Mouse (Mus musculus) monocyte, adult 5-6 weeks (primary cell): ENCODE measurements around the gene Osbpl3. TPM values are rescaled to one million over a fixed set of nuclear protein-coding genes. Genes with fewer than 3 reads are reported as not detected.
A peak's percentile ranks its signal among the peaks of the same experiment; 100 is the strongest.

Experiments
- ATAC-seq: fragments of 153-309, 156-312 bp; replicated peaks from 2 replicates; pipeline ENCODE4 v1.8.0; 2017; ENCODE audit warnings: mild to moderate bottlenecking; ENCODE audit not compliant: low TSS enrichment, insufficient number of reproducible peaks, severe bottlenecking, poor library complexity, low FRiP score
- total RNA-seq: library from RNA; stranded (forward); fragments of 200-1000, 200-491, 200-594 nt; gene quantifications from 3 replicates; pipeline ENCODE4 v1.2.3, GENCODE M21; 2017

Osbpl3 gene
- total RNA-seq, 1 experiment from 2014 or later: 65.9 TPM

- no peak for ATAC-seq
Observed at GRCm38 (mm10) chr6:50415431-50415830, 40.6 kb downstream of the Osbpl3 start.

GRCm38 (mm10) chr6:50414547-50414946 is 41.5 kb downstream of the Osbpl3 start:
- no peak for ATAC-seq

DNA sequence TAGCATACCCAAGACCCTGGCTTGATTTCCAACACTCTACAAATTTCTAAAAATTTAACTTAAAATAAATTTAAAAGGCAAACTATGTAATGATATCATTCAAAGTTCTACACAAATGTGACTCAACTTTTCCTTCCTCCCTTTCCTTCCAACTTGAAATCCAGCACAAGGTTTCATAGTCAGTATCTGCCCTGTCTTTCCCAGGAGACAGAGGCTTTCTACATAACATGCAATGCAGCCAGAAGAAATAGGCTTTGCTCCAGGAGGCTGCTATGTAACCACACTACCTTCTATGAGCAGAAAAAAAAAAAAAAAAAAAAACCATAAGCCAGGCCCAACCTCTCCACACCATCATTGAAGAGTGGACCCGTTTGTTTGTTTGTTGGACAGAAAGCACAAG is 42.6 kb downstream of the Osbpl3 start:
- ATAC-seq: no peak

DNA sequence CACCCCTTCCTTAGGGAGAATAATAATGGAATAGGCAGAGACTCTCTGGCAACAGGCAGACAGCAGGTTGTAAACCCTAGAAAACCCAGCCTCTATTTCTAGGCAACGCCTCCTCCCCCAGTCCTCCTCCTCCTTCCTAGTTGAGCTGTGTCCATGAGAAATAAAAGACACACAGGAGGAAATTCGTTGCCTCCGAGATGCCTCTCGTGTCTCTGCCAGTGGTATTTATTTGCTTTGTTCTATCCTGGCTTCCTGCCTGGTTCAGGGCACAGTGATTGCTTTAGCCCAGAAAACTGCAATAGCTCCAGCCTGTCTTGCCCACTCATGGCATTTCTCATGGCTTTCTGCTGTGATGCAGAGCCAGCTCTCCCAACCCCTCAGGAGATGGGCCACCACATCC is 43.8 kb downstream of the Osbpl3 start:
- ATAC-seq: no peak

DNA sequence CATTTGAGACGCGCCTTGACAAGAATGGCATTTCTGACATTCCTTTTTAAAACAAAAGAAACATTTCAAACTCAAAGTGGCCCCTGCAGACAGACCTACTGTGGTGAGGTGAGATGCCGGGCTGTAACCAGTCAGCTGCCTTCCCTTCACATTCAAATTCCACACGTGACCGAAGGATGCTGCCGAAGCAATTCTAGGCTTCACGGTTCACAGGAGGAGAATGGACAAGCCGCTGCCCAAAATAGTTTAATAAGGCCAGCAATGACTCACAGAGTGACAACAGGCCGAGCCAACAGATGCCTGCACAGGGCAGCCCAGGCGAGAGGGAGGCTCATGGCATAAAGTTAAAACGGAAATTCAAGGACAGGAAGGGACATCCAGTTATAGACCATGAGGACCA is 51.3 kb downstream of the Osbpl3 start:
- no peak for ATAC-seq

DNA sequence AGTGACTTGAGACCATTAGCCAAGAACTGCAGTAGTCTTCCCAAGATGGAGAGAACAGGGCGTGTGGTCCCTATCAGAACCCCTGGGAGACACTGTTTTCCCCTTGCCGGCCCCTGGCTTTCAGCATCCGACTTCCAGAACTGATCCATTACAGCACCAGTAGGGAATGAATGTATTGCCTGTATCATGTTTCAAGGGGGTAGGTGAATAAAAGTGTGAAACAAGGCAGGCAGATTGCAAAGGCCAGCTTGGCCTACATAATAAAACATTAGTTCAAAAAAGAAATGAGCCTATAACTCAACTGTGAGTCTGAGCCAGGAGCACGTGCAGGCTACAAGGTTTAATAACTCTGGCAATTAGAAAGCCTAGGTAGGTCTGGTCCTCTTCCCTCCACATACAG is 52.5 kb downstream of the Osbpl3 start:
- no peak for ATAC-seq

DNA sequence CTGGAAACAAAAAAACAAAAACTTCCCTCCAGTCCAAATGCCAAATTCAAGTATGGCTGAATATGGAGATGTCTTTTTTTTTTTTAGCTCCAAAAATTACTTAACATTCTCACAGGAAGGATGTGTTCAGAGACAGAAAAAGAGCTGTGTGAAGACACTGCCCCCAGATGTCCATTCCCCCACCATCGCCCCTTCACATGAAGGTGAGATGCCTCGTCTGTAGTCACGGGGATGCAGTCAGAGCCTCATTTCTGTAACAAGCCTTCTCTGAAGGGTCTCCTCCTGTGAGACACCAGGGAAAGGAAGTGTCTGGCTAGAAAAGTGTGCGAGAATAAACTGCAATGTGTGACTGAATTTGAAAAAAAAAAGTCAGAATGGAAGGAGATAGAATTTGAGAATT is 53.1 kb downstream of the Osbpl3 start:
- no peak for ATAC-seq

GRCm38 (mm10) chr6:50400234-50400633 is 55.8 kb downstream of the Osbpl3 start:
- ATAC-seq: no peak

DNA sequence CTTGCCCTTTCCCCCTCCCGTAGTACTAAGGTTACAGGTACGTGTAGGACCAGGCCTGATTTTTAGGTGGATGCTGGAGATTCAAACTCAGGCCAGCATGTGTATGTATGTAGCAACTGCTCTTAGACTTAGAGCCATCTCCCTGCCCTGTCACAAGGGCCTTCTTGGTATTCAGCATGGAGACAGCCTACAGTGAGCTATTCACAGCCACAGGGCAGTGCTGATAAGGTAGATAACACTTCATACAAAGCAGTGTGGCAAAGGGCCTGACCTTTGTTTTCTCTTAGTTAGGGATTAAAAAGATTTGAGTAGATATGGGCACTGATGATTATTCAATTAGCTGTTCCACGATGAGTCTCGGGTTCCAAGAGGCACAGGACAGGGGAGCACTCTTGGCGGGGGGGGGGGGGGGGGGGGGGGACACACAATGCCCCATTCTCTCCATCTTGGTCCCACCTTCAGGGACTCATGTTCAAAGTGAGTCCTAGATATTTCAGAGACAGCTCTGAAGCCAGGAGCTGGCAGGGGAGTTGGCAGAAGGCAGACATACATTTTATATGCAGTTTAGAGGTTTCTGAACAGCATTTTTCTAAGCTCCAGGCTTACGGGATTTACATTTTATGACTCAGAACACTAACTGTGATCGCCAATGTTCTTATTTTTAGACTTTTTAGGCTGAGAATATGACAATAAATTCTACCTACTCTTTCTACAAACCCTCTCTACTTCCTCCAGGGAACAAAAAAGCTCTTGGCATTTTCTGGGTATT is 56.4 kb downstream of the Osbpl3 start:
- no peak for ATAC-seq

DNA sequence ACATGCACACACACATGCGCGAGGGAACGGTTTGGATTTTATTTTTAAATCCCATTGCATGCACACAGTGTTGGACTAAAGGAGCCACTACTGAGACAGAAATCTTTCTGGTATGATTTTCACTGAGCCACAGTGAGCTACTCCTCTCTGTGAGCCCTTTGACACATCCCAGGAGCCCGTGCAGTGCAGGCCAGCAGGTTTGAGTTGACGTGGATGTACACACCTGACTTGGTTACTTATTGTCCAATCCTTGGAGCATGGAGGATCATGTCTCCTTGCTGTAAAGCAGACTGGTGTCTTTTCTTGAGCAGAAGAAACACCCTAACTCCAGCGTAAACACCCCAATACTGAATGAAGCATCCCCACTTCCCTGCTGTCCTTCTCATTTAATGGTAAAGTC is 57.7 kb downstream of the Osbpl3 start:
- no peak for ATAC-seq

DNA sequence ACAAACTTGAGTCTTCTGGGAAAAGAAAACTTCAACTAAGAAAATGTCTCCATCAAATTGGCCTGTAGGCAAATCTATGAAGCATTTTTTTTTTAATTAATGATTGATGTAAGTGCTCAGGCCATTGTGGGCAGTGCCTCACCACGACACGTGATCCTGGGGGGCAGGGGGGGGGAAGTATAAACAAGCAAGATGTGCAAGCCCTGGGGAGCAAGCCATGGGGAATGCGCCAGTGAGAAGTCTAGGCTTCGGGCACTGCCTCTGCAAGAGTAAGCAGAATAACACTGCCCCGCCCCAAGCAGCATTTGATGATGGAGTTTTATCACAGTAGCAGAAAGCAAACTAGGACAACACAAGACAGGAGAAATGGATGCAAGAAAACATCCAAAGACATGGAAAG is 58.9 kb downstream of the Osbpl3 start:
- no peak for ATAC-seq

- ATAC-seq: no peak
Observed at GRCm38 (mm10) chr6:50395641-50396312, 60.2 kb downstream of the Osbpl3 start.

DNA sequence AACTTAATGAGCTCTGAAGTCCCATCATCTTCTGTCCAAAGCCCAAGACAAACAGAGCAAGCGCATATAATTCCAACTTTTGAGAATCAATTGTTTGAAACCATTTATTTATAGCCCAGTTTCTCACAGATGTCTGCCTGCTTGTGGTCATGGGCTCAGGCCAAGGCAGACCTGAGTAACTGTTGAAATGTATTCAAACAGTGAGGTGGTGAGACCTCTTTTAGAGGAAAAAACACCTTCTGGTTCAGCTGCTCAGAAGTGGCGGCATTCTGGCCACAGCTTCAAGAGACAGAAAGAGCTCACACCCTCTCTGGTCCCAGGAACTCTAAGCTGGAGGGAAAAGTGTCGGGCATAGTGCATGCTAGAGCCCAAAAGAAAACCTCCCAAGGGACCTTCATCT is 61.6 kb downstream of the Osbpl3 start:
- no peak for ATAC-seq

GRCm38 (mm10) chr6:50393960-50394359 is 62.0 kb downstream of the Osbpl3 start:
- no peak; the same call in 1 of the 2 replicates for ATAC-seq

GRCm38 (mm10) chr6:50391951-50392350 is 64.0 kb downstream of the Osbpl3 start:
- no peak for ATAC-seq

GRCm38 (mm10) chr6:50390313-50390712 is 65.7 kb downstream of the Osbpl3 start:
- ATAC-seq: no peak

- no peak for ATAC-seq
Observed at GRCm38 (mm10) chr6:50387629-50388028, 68.4 kb downstream of the Osbpl3 start.

DNA sequence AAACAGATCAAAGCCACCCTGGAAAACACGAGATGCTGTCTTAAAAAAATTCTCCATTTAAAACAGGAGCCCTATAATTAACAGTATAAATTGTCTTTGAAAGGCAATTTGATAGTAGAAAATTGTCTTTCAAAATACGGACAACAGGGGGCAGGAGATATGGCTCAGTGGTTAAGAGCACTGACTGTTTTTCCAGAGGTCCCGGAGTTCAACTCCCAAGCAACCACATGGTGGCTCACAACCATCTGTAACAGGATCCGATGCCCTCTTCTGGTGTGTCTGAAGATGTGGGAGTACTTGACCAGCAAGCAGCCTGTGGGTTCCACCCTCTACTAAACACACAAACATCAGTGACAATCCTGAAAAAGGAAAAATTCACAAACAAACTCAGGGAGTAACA is 69.5 kb downstream of the Osbpl3 start:
- ATAC-seq: no peak

GRCm38 (mm10) chr6:50385451-50386013 is 70.5 kb downstream of the Osbpl3 start:
- ATAC-seq: peak; percentile 59

- ATAC-seq: no peak
Observed at GRCm38 (mm10) chr6:50382711-50383110, 73.3 kb downstream of the Osbpl3 start.
